Mouse (Mus musculus) ovary, adult 10 weeks (tissue): ENCODE data around the gene Spr. TPM values are rescaled to one million over a fixed set of nuclear protein-coding genes. Genes with fewer than 3 reads are reported as not detected.

Source experiments
- polyA plus RNA-seq: library from polyadenylated mRNA; stranded (reverse); fragments of 350-450 nt; fragmentation: Illumina TruSeq; extraction: RNeasy Lipid Tissue Mini Kit (QIAGEN cat#74804); gene quantifications from one replicate; pipeline ENCODE4 v1.2.3, GENCODE M21; 2014

The Spr gene
- polyA plus RNA-seq: 1.3 TPM

GRCm38 (mm10) chr6:85137217-85138035, at the start of gene Spr:
Gene Spr, minus strand, starts transcription at chr6:85137766.

Other genes with a start within 250 kb of the Spr start
- gene Exoc6b, start 68.3 kb downstream of the Spr start, polyA plus RNA-seq: 72.3 TPM
- gene Emx1, start 49.7 kb upstream of the Spr start, polyA plus RNA-seq: not detected
- gene Sfxn5, start 195.7 kb upstream of the Spr start, polyA plus RNA-seq: 2.4 TPM
- gene Rab11fip5, start 236.9 kb upstream of the Spr start, polyA plus RNA-seq: 4.6 TPM